Mouse (Mus musculus) lung, embryonic 14.5 days (tissue): ENCODE results near the gene Fgl2. TPM values are rescaled to one million over a fixed set of nuclear protein-coding genes. Genes with fewer than 3 reads are reported as not detected.

Experiments used
- ATAC-seq: fragments of 200-750 bp; cut with Nextera tagmentation; 2 replicates; pipeline ENCODE4 v1.8.0; 2017; ENCODE audit warnings: mild to moderate bottlenecking, moderate TSS enrichment, moderate library complexity; ENCODE audit not compliant: insufficient read depth
- DNase-seq: peaks from one replicate; pipeline ENCODE4 v3.0.0-alpha.2; 2015
- H3K27ac ChIP-seq: fragments of 300-500 bp; sonication (generic); 2 replicates; pipeline ENCODE4 v1.5.1; 2014; ENCODE audit warnings: low read depth, mild to moderate bottlenecking, moderate library complexity
- H3K27me3 ChIP-seq: fragments of 300-500 bp; sonication (generic); 2 replicates; pipeline ENCODE4 v1.6.1; 2014; ENCODE audit warnings: low read length, control low read depth; ENCODE audit not compliant: insufficient read depth
- H3K36me3 ChIP-seq: fragments of 300-500 bp; sonication (generic); 2 replicates; pipeline ENCODE4 v1.6.1; 2014; ENCODE audit warnings: control low read depth; ENCODE audit not compliant: insufficient read depth
- H3K4me1 ChIP-seq: fragments of 300-500 bp; sonication (generic); 2 replicates; pipeline ENCODE4 v1.6.1; 2014; ENCODE audit warnings: antibody characterized with exemption, control low read depth; ENCODE audit not compliant: insufficient read depth
- H3K4me2 ChIP-seq: fragments of 300-500 bp; sonication (generic); 2 replicates; pipeline ENCODE4 v1.6.1; 2014; ENCODE audit warnings: mild to moderate bottlenecking
- H3K4me3 ChIP-seq: fragments of 300-500 bp; sonication (generic); 2 replicates; pipeline ENCODE4 v1.5.1; 2014; ENCODE audit warnings: low read depth, low read length
- H3K9ac ChIP-seq: fragments of 300-500 bp; sonication (generic); 2 replicates; pipeline ENCODE4 v1.6.1; 2014
- H3K9me3 ChIP-seq: fragments of 300-500 bp; sonication (generic); 2 replicates; pipeline ENCODE4 v1.6.1; 2016; ENCODE audit warnings: low read depth, low read length, control low read depth
- CTCF ChIP-seq: IDR thresholded peaks from 2 replicates; pipeline ENCODE4 v1.5.1; 2016; ENCODE audit warnings: antibody characterized with exemption, low read depth
- WGBS: fragments of 180-500 bp; shearing (Covaris S2); extraction: QIAGEN DNeasy Blood & Tissue Kit; methylation state at CpG from one replicate; pipeline ENCODE4 v1.1.7; 2014; 5-methylcytosine and 5-hydroxymethylcytosine counted together
- polyA plus RNA-seq: library from polyadenylated mRNA; unstranded; fragments of >200 nt; fragmentation: Nextera tagmentation; extraction: Ambion mirVana; gene quantifications from 2 replicates; pipeline ENCODE4 v1.2.1, GENCODE M21; 2014

Fgl2 gene
- polyA plus RNA-seq, 1 experiment from 2014 or later, result 1.6 TPM

GRCm38 (mm10) chr5:21348366-21348765 is 24.1 kb upstream of the Fgl2 start:
- Histone ChIP-seq H3K9me3 (no peaks in the 10 kb centered on the region), H3K4me2 (no peak overlapping the region), H3K27ac (no peak overlapping the region), H3K27me3 (no peaks in the 10 kb centered on the region), H3K9ac (no peak overlapping the region), H3K36me3 (no peaks in the 10 kb centered on the region), H3K4me1 (no peaks in the 10 kb centered on the region), H3K4me3 (no peak overlapping the region)
- DNase-seq, result no peak
- no peak for ATAC-seq
- WGBS, result 72% methylated on average over 7 of the region's 7 CpGs
- no peak for TF ChIP-seq CTCF

GRCm38 (mm10) chr5:21351678-21352077 is 20.8 kb upstream of the Fgl2 start:
- H3K4me2 ChIP-seq, result no peak overlapping the region
- H3K36me3 ChIP-seq, result no peaks in the 10 kb centered on the region
- no peak overlapping the region for H3K9ac ChIP-seq
- H3K4me3 ChIP-seq, result no peak overlapping the region
- TF ChIP-seq CTCF, result no peak
- no peaks in the 10 kb centered on the region for H3K27me3 ChIP-seq
- no peak for DNase-seq
- no peaks in the 10 kb centered on the region for H3K9me3 ChIP-seq
- no peaks in the 10 kb centered on the region for H3K4me1 ChIP-seq
- no peak for ATAC-seq
- H3K27ac ChIP-seq, result no peak overlapping the region

GRCm38 (mm10) chr5:21358648-21359047 is 13.8 kb upstream of the Fgl2 start:
- 73% methylated on average over 3 of the region's 3 CpGs for WGBS
- TF ChIP-seq CTCF, result no peak

GRCm38 (mm10) chr5:21363343-21363742 is 9.1 kb upstream of the Fgl2 start:
- ATAC-seq, result no peak
- Histone ChIP-seq H3K4me3 (no peak overlapping the region), H3K27me3 (no peaks in the 10 kb centered on the region), H3K27ac (no peak overlapping the region), H3K36me3 (no peaks in the 10 kb centered on the region), H3K4me2 (no peak overlapping the region), H3K4me1 (no peaks in the 10 kb centered on the region), H3K9me3 (no peaks in the 10 kb centered on the region), H3K9ac (no peak overlapping the region)
- no peak for TF ChIP-seq CTCF
- WGBS, result 57% methylated on average over 3 of the region's 3 CpGs
- DNase-seq, result no peak

More at GRCm38 (mm10) chr5:21358648-21359047, 13.8 kb upstream of the Fgl2 start:
- Histone ChIP-seq H3K4me3 (no peak overlapping the region), H3K36me3 (no peaks in the 10 kb centered on the region), H3K27me3 (no peaks in the 10 kb centered on the region), H3K27ac (no peak overlapping the region), H3K4me1 (no peaks in the 10 kb centered on the region), H3K4me2 (no peak overlapping the region), H3K9ac (no peak overlapping the region), H3K9me3 (no peaks in the 10 kb centered on the region)
- ATAC-seq (no peak), DNase-seq (no peak)

GRCm38 (mm10) chr5:21366338-21367053 is 5.9 kb upstream of the Fgl2 start:
- no peaks in the 10 kb centered on the region for H3K4me1 ChIP-seq
- no peak overlapping the region for H3K27ac ChIP-seq
- no peaks in the 10 kb centered on the region for H3K27me3 ChIP-seq
- TF ChIP-seq CTCF, result no peak
- DNase-seq (no peak), ATAC-seq (no peak)
- no peaks in the 10 kb centered on the region for H3K9me3 ChIP-seq
- H3K36me3 ChIP-seq, result no peaks in the 10 kb centered on the region
- no peak overlapping the region for H3K4me3 ChIP-seq
- no peak overlapping the region for H3K4me2 ChIP-seq
- H3K9ac ChIP-seq, result no peak overlapping the region
- 48% methylated on average over 4 of the region's 4 CpGs for WGBS

GRCm38 (mm10) chr5:21367514-21367913 is 4.9 kb upstream of the Fgl2 start:
- ATAC-seq (no peak), DNase-seq (no peak)
- 38% methylated on average over 2 of the region's 2 CpGs for WGBS

GRCm38 (mm10) chr5:21370218-21370947 is 2.1 kb upstream of the Fgl2 start:
- no peaks in the 10 kb centered on the region for H3K36me3 ChIP-seq
- no peaks in the 10 kb centered on the region for H3K9me3 ChIP-seq
- H3K27ac ChIP-seq, result no peak overlapping the region
- TF ChIP-seq CTCF, result no peak
- H3K4me3 ChIP-seq, result no peak overlapping the region
- no peak overlapping the region for H3K4me2 ChIP-seq
- no peak for ATAC-seq
- WGBS, result 85% methylated on average over 5 of the region's 5 CpGs
- H3K27me3 ChIP-seq, result peaks cover 4% of the 10 kb centered on the region
- H3K9ac ChIP-seq, result no peak overlapping the region
- 0 out of 2 replicates have a peak, but pooled peaks cover 5% of the 10 kb centered on the region for H3K4me1 ChIP-seq
- DNase-seq, result no peak

More at GRCm38 (mm10) chr5:21367514-21367913, 4.9 kb upstream of the Fgl2 start:
- Histone ChIP-seq H3K9me3 (no peaks in the 10 kb centered on the region), H3K27ac (no peak overlapping the region), H3K27me3 (peaks cover under 1% of the 10 kb centered on the region; the same call in 1 of the 2 replicates), H3K4me2 (no peak overlapping the region), H3K4me1 (0 out of 2 replicates have a peak, but pooled peaks cover under 1% of the 10 kb centered on the region), H3K4me3 (no peak overlapping the region), H3K36me3 (no peaks in the 10 kb centered on the region), H3K9ac (no peak overlapping the region)
- no peak for TF ChIP-seq CTCF
